Mouse (Mus musculus) thymus, adult 2 months (tissue): Measurements from ENCODE around the gene Tet2.

Experiments
- CTCF ChIP-seq: fragments of 200-500 bp; IDR thresholded peaks from 2 replicates; pipeline ENCODE4 v1.5.1; 2012; ENCODE audit warnings: mild to moderate bottlenecking, control low read depth, low read length, moderate library complexity, borderline replicate concordance; ENCODE audit not compliant: control insufficient read depth, poor library complexity, insufficient read depth; ENCODE audit errors: extremely low read depth
- POLR2A ChIP-seq: fragments of 200-500 bp; IDR thresholded peaks from 2 replicates; pipeline ENCODE4 v1.6.1; 2012; ENCODE audit warnings: mild to moderate bottlenecking, low read length, control low read depth, moderate library complexity; ENCODE audit not compliant: control insufficient read depth, poor library complexity, insufficient read depth; ENCODE audit errors: extremely low read depth

DNA sequence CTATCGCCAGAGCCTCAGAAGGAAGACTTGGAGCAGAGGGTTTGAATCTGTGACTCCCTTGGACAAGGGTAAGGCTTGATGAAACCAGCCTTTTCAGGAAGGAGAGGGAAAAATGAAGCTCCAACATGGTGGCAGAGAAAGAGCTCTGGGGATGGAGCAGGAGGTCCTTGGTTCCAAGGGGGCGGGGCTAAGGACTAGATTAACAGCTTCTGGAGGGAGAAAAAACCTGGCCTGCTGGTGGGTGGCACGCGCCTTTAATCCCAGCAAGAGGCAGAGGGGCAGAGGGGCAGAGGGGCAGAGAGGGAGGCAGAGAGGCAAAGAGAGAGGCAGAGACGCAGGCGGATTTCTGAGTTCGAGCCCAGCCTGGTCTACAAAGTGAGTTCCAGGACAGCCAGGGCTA lies 12.2 kb upstream of the Tet2 start:
- no peak for TF ChIP-seq CTCF
- no peak for TF ChIP-seq POLR2A
